Mouse (Mus musculus): Measurements from ENCODE around the gene Dcaf12. TPM values are rescaled to one million over a fixed set of nuclear protein-coding genes. Genes with fewer than 3 reads are reported as not detected.
A peak's percentile ranks its signal among the peaks of the same experiment; 100 is the strongest.

Dcaf12 gene
- polyA plus RNA-seq, 1 experiment from 2014 or later: 47.0 TPM

GRCm38 (mm10) chr4:41274980-41275850 lies 39.5 kb downstream of the Dcaf12 start, which contains the start of gene Ubap2:
Gene Ubap2 (minus strand): TSS chr4:41275144.
- Histone ChIP-seq H3K27me3 (replicated peaks) (no peaks in the 10 kb centered on the region), H3K4me1 (replicated peaks) (peaks cover 27% of the 10 kb centered on the region), H3K9me3 (replicated peaks) (no peaks in the 10 kb centered on the region), H3K36me3 (peaks cover 11% of the 10 kb centered on the region), H3K9ac (peak within 1 kb of the TSS; percentile 90), H3K27ac (ENCODE audit: poor library complexity, severe bottlenecking) (peak within 1 kb of the TSS; percentile 97), H3K4me3 (peak within 1 kb of the TSS; percentile 97), H3K4me2 (peak within 1 kb of the TSS; percentile 86)
- under 1% methylated on average over 60 of the region's 60 CpGs for WGBS
- peak; percentile 98 for ATAC-seq (ENCODE audit: insufficient number of reproducible peaks, low FRiP score)

GRCm38 (mm10) chr4:41274377-41274979 lies 40.2 kb downstream of the Dcaf12 start:
- H3K4me3 ChIP-seq: peak overlapping the region; percentile 97
- H3K9ac ChIP-seq: peak overlapping the region; percentile 90
- peak overlapping the region; percentile 97 for H3K27ac ChIP-seq (ENCODE audit: poor library complexity, severe bottlenecking)
- H3K27me3 ChIP-seq (replicated peaks): no peaks in the 10 kb centered on the region
- WGBS: 1% methylated on average over 18 of the region's 18 CpGs
- ATAC-seq (ENCODE audit: insufficient number of reproducible peaks, low FRiP score): peak; percentile 69
- H3K4me2 ChIP-seq: peak overlapping the region; percentile 86
- H3K36me3 ChIP-seq: peaks cover 12% of the 10 kb centered on the region
- H3K4me1 ChIP-seq (replicated peaks): peaks cover 27% of the 10 kb centered on the region
- no peaks in the 10 kb centered on the region for H3K9me3 ChIP-seq (replicated peaks)

GRCm38 (mm10) chr4:41268133-41268532 lies 46.6 kb downstream of the Dcaf12 start:
- ATAC-seq (ENCODE audit: insufficient number of reproducible peaks, low FRiP score): no peak
- H3K27ac ChIP-seq (ENCODE audit: poor library complexity, severe bottlenecking): no peak overlapping the region
- no peak overlapping the region for H3K4me2 ChIP-seq
- peaks cover 27% of the 10 kb centered on the region for H3K4me1 ChIP-seq (replicated peaks)
- H3K27me3 ChIP-seq (replicated peaks): no peaks in the 10 kb centered on the region
- no peak overlapping the region for H3K9ac ChIP-seq
- no peak overlapping the region for H3K4me3 ChIP-seq
- H3K9me3 ChIP-seq (replicated peaks): no peaks in the 10 kb centered on the region
- peaks cover 45% of the 10 kb centered on the region for H3K36me3 ChIP-seq

GRCm38 (mm10) chr4:41266350-41266749 lies 48.3 kb downstream of the Dcaf12 start:
- Histone ChIP-seq H3K27me3 (replicated peaks) (no peaks in the 10 kb centered on the region), H3K27ac (ENCODE audit: poor library complexity, severe bottlenecking) (no peak overlapping the region), H3K4me2 (no peak overlapping the region), H3K4me3 (no peak overlapping the region), H3K9me3 (replicated peaks) (no peaks in the 10 kb centered on the region), H3K4me1 (replicated peaks) (peaks cover 17% of the 10 kb centered on the region; the same call in 1 of the 2 replicates), H3K9ac (no peak overlapping the region), H3K36me3 (peaks cover 56% of the 10 kb centered on the region)
- no peak for ATAC-seq (ENCODE audit: insufficient number of reproducible peaks, low FRiP score)
- 92% methylated on average over 4 of the region's 4 CpGs for WGBS

GRCm38 (mm10) chr4:41260691-41261090 lies 54.0 kb downstream of the Dcaf12 start:
- Histone ChIP-seq H3K4me1 (replicated peaks) (peaks cover 26% of the 10 kb centered on the region), H3K4me3 (no peak overlapping the region), H3K9ac (no peak overlapping the region), H3K36me3 (peaks cover 26% of the 10 kb centered on the region), H3K9me3 (replicated peaks) (no peaks in the 10 kb centered on the region), H3K27ac (ENCODE audit: poor library complexity, severe bottlenecking) (no peak overlapping the region), H3K27me3 (replicated peaks) (no peaks in the 10 kb centered on the region), H3K4me2 (no peak overlapping the region)
- no peak for ATAC-seq (ENCODE audit: insufficient number of reproducible peaks, low FRiP score)

- H3K4me3 ChIP-seq: no peak overlapping the region
- WGBS: 91% methylated on average over 4 of the region's 4 CpGs
- no peak overlapping the region for H3K4me2 ChIP-seq
- H3K9me3 ChIP-seq (replicated peaks): no peaks in the 10 kb centered on the region
- ATAC-seq (ENCODE audit: insufficient number of reproducible peaks, low FRiP score): no peak
- no peaks in the 10 kb centered on the region for H3K27me3 ChIP-seq (replicated peaks)
- H3K4me1 ChIP-seq (replicated peaks): peaks cover 29% of the 10 kb centered on the region
- no peak overlapping the region for H3K9ac ChIP-seq
- peaks cover 14% of the 10 kb centered on the region for H3K36me3 ChIP-seq
- no peak overlapping the region for H3K27ac ChIP-seq (ENCODE audit: poor library complexity, severe bottlenecking)
Measured at GRCm38 (mm10) chr4:41259019-41259418, 55.7 kb downstream of the Dcaf12 start.

- WGBS: 58% methylated on average over 1 of the region's 1 CpGs
- peaks cover 36% of the 10 kb centered on the region for H3K4me1 ChIP-seq (replicated peaks)
- ATAC-seq (ENCODE audit: insufficient number of reproducible peaks, low FRiP score): no peak
- H3K9me3 ChIP-seq (replicated peaks): no peaks in the 10 kb centered on the region
- peaks cover 13% of the 10 kb centered on the region for H3K36me3 ChIP-seq
- H3K27ac ChIP-seq (ENCODE audit: poor library complexity, severe bottlenecking): peak overlapping the region; percentile 59
- no peak overlapping the region for H3K4me2 ChIP-seq
- H3K9ac ChIP-seq: no peak overlapping the region
- no peak overlapping the region for H3K4me3 ChIP-seq
- no peaks in the 10 kb centered on the region for H3K27me3 ChIP-seq (replicated peaks)
Measured at GRCm38 (mm10) chr4:41257752-41258151, 56.9 kb downstream of the Dcaf12 start.

- peaks cover 32% of the 10 kb centered on the region for H3K4me1 ChIP-seq (replicated peaks)
- WGBS: 40% methylated on average over 12 of the region's 12 CpGs
- ATAC-seq (ENCODE audit: insufficient number of reproducible peaks, low FRiP score): no peak
- H3K9me3 ChIP-seq (replicated peaks): no peaks in the 10 kb centered on the region
- peak overlapping the region; percentile 60 for H3K9ac ChIP-seq
- H3K4me3 ChIP-seq: peak overlapping the region; percentile 36
- peak overlapping the region; percentile 97 for H3K27ac ChIP-seq (ENCODE audit: poor library complexity, severe bottlenecking)
- no peaks in the 10 kb centered on the region for H3K27me3 ChIP-seq (replicated peaks)
- H3K4me2 ChIP-seq: peak overlapping the region; percentile 67
- peaks cover 7% of the 10 kb centered on the region for H3K36me3 ChIP-seq
Measured at GRCm38 (mm10) chr4:41255564-41256210, 59.0 kb downstream of the Dcaf12 start.

GRCm38 (mm10) chr4:41253756-41254155 lies 60.9 kb downstream of the Dcaf12 start:
- Histone ChIP-seq H3K9ac (no peak overlapping the region), H3K27ac (ENCODE audit: poor library complexity, severe bottlenecking) (no peak overlapping the region), H3K4me2 (no peak overlapping the region), H3K4me1 (replicated peaks) (peaks cover 32% of the 10 kb centered on the region), H3K36me3 (peaks cover 18% of the 10 kb centered on the region), H3K4me3 (no peak overlapping the region), H3K9me3 (replicated peaks) (no peaks in the 10 kb centered on the region), H3K27me3 (replicated peaks) (no peaks in the 10 kb centered on the region)
- no peak for ATAC-seq (ENCODE audit: insufficient number of reproducible peaks, low FRiP score)
- 90% methylated on average over 2 of the region's 2 CpGs for WGBS

GRCm38 (mm10) chr4:41245408-41245807 lies 69.3 kb downstream of the Dcaf12 start:
- Histone ChIP-seq H3K27ac (ENCODE audit: poor library complexity, severe bottlenecking) (no peak overlapping the region), H3K36me3 (peaks cover 43% of the 10 kb centered on the region), H3K9me3 (replicated peaks) (no peaks in the 10 kb centered on the region), H3K9ac (no peak overlapping the region), H3K4me3 (no peak overlapping the region), H3K4me1 (replicated peaks) (no peaks in the 10 kb centered on the region), H3K27me3 (replicated peaks) (no peaks in the 10 kb centered on the region), H3K4me2 (no peak overlapping the region)
- 91% methylated on average over 2 of the region's 2 CpGs for WGBS
- no peak for ATAC-seq (ENCODE audit: insufficient number of reproducible peaks, low FRiP score)
